Mouse (Mus musculus) adipose tissue, adult 10 weeks (tissue): ENCODE results near the gene Zdhhc19. TPM values are rescaled to one million over a fixed set of nuclear protein-coding genes. Genes with fewer than 3 reads are reported as not detected.

ENCODE experiments used
- polyA plus RNA-seq: library from polyadenylated mRNA; stranded (reverse); fragments of 350-450 nt; fragmentation: Illumina TruSeq; extraction: RNeasy Lipid Tissue Mini Kit (QIAGEN cat#74804); gene quantifications from one replicate; pipeline ENCODE4 v1.2.3, GENCODE M21; 2014; ENCODE audit warnings: low read depth, low replicate concordance

The Zdhhc19 gene
- polyA plus RNA-seq = 1.6 TPM

GRCm38 (mm10) chr16:32495965-32496364, at the start of gene Zdhhc19:
Gene Zdhhc19, plus strand, starts transcription at chr16:32496265.

GRCm38 (mm10) chr16:32487234-32488111, 8.6 kb upstream of the Zdhhc19 start, which contains the start of gene Slc51a:
Gene Slc51a, minus strand, starts transcription at chr16:32487879.

GRCm38 (mm10) chr16:32608712-32609400, 112.8 kb downstream of the Zdhhc19 start, which contains the start of gene Tfrc:
Gene Tfrc, plus strand, starts transcription at chr16:32608920.

Other genes starting within 250 kb of the Zdhhc19 start
- 26.0 TPM for gene Fbxo45, start 249.1 kb upstream of the Zdhhc19 start, polyA plus RNA-seq
- gene Wdr53, start 249.0 kb upstream of the Zdhhc19 start, polyA plus RNA-seq = 19.4 TPM
- not detected for gene Smco1, start 224.8 kb upstream of the Zdhhc19 start, polyA plus RNA-seq
- 11.2 TPM for gene Rnf168, start 218.8 kb upstream of the Zdhhc19 start, polyA plus RNA-seq
- 9.5 TPM for gene Ubxn7, start 164.0 kb upstream of the Zdhhc19 start, polyA plus RNA-seq
- 0.83 TPM for gene Tm4sf19, start 95.8 kb upstream of the Zdhhc19 start, polyA plus RNA-seq
- 26.9 TPM for gene Tctex1d2, start 76.6 kb upstream of the Zdhhc19 start, polyA plus RNA-seq
- 27.3 TPM for gene Pcyt1a, start 65.3 kb upstream of the Zdhhc19 start, polyA plus RNA-seq
- not detected for gene Slc51a, start 8.4 kb upstream of the Zdhhc19 start, polyA plus RNA-seq
- gene Tfrc, start 112.7 kb downstream of the Zdhhc19 start, polyA plus RNA-seq = 24.1 TPM
- gene Tnk2, start 147.6 kb downstream of the Zdhhc19 start, polyA plus RNA-seq = 58.0 TPM
- gene Muc4, start 239.6 kb downstream of the Zdhhc19 start, polyA plus RNA-seq = 1.5 TPM